Mouse (Mus musculus): Measurements from ENCODE around the gene Naa80.
A peak's percentile ranks its signal among the peaks of the same experiment; 100 is the strongest.
"Not testable (repeated sequence)": the region's sequence is repeated elsewhere in the genome, so short reads cannot be mapped to it uniquely, and the experiment has no call there.

The Naa80 gene

DNA sequence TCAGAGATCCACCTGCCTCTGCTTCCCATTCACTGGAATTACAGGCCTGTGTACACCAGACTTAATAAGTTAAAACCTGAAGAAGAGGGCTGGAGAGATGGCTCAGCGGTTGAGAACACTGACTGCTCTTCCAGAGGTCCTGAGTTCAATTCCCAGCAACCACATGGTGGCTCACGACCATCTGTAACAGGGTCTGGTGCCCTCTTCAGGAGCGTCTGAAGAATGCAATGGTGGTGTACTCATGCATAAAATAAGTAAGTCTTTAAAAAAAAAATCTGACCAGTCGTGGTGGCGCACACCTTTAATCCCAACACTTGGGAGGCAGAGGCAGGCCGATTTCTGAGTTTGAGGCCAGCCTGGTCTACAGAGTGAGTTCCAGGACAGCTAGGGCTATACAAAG is 4.9 kb upstream of the Naa80 start:
- DNase-seq (ENCODE audit: low spot score in 2 of 2), result not testable (repeated sequence)

DNA sequence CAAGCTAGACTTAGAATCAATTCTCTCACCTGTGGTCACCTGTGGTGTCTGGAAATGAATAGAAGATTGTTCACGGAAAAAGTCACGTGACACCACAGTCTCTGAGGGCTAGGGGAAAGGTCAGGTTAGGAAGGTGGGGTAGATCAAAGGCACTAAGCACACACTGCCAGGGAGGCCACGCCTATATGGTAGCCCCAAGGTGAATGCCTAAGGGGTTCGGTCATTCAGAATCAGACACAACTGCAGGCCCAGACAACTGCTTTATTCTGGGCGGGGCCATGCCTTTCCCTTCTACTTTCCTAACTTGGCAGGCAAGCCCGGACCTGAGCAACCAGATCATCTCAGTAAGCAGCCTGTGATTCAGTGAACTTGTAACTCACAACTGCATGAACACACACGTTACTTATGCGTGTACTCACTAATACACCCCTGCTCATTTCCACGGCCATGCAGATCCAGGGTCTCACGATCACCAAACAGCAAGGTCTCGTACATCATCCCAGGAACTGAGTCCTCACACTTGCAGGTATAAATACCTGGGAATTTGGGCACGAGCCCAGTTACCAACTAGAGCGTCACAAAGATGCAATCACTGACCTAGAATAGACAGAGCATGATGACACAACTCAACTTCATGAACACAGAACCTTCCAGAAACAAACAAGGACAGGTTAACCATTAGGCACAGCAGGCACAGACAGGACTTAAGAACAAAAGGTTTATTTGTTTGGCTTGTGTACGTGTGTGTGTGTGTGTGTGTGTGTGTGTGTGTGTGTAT is 2.9 kb upstream of the Naa80 start:
- no peak for DNase-seq (ENCODE audit: low spot score in 2 of 2)

DNA sequence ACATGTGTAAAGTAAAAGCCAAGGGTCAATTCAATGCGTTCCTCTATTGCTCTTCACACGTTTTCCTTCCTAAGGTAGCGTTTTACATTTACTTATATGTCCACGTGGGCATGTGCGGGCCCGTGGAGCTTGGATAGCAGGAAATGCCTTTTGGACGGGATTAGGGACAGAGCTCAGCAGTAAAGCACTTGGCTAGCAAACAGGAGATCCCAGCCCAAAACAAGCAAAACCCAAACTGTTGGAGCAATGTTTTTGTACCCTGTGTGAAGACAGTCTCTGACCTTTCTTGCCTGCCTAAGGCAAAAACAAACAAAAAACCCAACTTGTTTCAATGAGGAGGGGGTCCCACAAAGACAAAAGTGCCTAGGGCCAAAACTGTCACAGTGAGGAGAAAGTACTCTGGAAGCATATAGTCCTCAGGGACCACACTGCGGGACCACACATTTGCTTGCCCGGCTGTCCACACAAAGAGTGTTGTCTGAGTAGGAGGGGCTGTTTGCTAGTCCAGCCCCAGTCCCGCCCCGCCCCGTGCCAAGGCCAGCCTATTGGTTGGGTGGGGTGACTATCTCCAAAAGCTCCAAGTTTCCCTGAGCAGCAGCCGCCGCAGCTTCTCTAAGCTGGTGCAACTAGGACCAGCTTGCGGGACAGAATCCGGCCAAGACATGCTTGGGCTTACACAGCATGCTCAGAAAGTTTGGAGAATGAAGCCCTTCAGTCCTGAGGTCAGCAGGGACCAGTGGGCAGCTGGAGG is 2.2 kb upstream of the Naa80 start, which contains the start of gene Hyal1:
Gene Hyal1, plus strand, starts transcription at position 571 of the 751 bp plus-strand sequence.
- DNase-seq (ENCODE audit: low spot score in 2 of 2), result no peak

DNA sequence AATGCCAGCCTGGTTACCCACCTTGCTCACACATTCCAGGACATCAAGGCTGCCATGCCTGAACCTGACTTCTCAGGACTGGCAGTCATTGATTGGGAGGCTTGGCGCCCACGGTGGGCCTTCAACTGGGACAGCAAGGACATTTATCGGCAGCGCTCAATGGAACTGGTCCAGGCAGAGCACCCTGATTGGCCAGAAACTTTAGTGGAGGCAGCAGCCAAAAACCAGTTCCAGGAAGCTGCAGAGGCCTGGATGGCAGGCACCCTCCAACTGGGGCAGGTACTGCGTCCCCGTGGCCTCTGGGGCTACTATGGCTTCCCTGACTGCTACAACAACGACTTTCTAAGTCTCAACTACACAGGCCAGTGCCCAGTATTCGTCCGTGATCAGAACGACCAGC is 816 bp upstream of the Naa80 start:
- no peak for DNase-seq (ENCODE audit: low spot score in 2 of 2)

DNA sequence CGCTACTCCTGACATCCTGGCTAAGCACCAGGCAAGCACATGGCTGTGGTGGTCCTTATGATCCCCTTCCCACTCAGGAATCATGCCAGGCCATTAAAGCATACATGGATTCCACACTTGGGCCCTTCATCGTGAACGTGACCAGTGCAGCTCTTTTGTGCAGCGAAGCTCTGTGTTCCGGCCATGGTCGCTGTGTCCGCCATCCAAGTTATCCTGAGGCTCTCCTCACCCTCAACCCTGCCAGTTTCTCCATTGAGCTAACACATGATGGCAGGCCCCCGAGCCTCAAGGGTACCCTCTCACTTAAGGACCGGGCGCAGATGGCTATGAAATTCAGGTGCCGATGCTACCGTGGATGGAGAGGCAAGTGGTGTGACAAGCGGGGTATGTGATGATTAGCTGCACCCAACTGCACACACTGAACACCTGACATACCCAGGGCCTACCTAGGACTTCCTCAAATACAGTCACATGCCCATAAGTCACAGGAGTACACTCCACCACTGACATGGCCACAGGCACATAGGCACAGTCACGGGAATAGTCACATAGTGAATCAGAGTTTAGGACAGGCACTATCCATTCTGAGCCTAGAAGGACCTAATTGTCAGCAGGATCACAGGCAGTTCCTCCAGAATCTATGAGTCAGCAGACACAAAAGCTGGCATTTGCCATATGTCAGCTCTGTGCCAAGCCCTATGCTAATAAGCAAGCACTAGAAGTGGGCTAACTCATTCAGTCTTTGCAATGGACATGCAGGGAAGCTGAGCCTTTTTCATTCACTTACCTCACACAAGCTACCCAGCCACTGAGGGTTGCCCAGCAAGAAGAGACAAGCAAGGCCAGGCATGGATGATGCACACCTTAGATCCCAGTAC is 575 bp downstream of the Naa80 start:
- no peak for DNase-seq (ENCODE audit: low spot score in 2 of 2)

DNA sequence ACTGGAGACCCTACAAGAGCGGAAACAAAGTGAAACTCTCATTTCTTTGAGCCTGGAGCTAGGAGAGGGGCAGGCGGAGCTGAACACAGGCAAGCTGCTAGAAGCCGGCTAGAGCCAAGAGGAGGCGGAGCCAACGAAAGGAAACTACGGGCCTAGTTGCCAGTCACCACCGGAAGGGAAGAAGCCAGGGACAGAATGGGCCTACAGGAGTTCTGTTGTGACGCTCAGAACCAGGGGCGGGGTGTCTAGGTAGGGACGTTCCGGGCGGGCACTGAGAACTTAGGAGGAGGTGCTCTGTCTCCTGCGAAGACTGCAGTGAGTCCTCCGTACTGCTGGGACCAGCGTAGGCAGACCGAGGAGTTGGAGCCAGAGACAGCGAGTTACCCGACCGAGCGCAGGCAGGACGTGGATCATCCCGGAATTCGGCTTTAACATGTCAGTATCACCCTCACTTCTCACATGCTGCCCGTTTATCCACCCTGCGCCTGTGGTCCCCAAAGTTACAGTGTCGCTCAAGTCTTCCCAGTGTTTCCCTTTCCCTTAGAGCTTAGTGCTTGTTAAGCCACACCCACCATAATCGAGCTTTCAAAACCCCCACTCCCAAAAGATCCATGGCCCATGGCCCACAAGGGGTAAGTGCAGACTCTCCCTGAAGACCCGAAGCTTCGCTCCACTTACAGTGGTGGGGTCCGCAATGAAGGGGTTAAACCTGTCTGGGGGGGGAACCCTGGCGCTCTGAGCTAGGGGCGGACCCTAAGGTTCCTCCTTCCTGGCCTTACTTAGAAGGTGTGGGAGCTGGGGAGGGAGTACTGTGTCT is 2.0 kb downstream of the Naa80 start, which contains the start of gene Hyal3:
Gene Hyal3, plus strand, starts transcription at position 318 of the 817 bp plus-strand sequence.
- DNase-seq (ENCODE audit: low spot score in 2 of 2), result peak; percentile 82 to 83

DNA sequence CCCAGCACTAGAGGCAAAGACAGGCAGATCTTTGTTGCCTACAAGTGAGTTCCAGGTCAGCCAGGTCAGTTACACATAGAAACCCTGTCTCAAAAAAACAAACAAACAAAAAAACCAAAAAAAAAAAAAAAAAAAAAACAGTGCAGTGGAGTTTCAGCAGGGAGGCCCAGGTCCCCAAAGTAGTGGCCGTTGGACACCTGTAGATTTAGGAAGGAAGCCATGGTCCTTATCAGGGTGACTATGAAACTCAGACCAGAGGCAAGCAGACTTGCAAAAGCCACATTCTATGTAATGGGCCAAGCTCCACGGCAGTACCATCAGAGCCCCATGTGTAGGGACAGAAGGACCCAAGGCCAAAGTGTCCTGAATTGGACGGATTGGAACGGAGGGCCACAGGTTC is 2.9 kb downstream of the Naa80 start:
- no peak for DNase-seq (ENCODE audit: low spot score in 2 of 2)

DNA sequence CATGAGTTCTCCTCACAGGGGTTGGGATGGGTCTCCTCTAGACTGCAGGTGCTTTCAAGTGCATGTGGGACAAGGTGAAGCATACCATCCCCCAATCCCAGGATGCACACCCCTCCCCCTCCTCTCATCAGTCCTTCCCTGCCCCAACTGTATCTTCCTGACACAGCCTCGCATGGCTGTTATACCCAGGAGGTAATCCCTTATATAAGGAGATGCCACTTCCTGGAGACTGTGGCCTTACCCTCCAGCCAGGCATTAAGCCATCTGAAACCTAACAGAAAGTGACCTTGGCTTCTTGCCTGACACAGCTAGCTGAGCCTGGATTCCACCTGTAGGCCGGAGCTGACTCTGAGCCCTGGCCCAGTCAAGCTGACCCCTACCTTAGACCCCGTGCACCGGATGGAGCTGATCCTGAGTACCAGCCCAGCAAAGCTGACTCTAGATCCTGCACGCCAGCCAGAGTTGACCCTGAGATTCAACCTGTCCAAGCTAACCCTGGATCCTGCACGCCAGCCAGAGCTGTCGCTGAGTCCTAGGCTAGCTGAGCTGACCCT is 3.9 kb downstream of the Naa80 start:
- DNase-seq (ENCODE audit: low spot score in 2 of 2), result no peak

DNA sequence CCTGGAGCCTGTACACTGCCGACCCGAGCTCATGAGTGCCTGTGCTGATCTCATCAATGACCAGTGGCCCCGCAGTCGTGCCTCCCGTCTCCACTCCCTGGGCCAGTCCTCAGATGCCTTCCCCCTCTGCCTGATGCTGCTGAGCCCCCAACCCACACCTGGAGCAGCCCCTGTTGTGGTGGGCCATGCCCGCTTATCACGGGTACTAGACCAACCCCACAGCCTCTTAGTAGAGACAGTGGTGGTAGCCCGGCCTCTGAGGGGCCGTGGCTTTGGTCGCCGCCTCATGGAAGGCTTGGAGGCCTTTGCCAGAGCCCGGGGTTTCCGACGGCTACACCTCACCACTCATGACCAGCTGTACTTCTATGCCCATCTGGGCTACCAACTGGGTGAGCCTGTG is 4.5 kb downstream of the Naa80 start:
- DNase-seq (ENCODE audit: low spot score in 2 of 2), result no peak

DNA sequence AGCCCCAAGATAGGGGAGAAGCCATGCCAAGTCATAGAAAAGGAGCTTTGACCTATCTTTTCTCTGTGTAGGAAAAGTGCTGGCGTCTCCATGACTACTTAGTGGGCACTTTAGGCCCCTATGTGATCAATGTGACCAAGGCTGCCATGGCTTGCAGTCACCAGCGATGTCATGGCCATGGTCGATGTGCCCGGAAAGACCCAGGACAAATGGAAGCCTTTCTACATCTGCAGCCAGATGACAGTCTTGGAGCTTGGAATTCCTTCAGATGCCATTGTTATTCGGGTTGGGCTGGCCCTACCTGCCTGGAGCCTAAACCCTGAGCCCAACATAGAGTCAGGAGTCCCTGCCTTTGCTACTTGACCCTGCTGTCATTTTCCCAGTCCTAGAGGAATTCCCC is 7.8 kb downstream of the Naa80 start:
- no peak for DNase-seq (ENCODE audit: low spot score in 2 of 2)

DNA sequence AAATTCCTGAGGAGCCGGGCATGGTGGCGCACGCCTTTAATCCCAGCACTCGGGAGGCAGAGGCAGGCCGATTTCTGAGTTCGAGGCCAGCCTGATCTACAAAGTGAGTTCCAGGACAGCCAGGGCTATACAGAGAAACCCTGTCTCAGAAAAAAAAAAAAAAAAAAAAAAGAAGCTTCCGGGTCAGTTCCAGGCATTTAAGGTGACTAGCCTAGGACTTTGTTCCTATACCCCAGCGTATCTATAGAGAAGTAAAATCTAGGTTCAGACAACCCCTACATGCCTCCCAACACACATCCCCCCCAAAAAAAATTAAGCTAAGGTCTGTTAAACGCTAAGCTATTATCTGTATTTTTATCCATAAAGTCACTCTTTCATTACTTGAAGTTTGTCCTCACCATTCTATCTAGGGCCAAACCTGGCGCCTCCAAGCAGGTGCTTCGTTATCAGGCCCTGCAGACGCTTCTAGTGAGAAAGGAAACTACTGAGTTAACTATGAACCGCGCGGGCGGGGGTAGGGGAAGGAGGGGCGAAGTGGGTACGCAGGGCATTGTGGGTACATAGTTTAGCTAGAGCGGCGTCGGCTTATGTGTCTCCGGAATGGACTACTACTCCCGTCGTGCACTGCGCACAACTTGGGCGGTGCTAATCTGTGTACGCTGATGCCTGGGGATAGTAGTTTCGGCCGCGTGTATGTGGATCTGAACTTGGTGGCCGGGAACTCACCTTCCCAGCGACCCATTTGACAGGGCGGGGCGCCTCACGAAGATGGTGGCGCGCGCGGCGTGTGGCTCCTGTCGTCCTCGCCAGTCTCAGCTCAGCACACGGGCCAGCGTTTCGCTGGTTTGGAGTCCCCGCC is 8.5 kb downstream of the Naa80 start, which contains the start of gene Ifrd2:
Gene Ifrd2, plus strand, starts transcription at position 669 of the 859 bp plus-strand sequence.
- DNase-seq (ENCODE audit: low spot score in 2 of 2), result peak; percentile 93 to 98

DNA sequence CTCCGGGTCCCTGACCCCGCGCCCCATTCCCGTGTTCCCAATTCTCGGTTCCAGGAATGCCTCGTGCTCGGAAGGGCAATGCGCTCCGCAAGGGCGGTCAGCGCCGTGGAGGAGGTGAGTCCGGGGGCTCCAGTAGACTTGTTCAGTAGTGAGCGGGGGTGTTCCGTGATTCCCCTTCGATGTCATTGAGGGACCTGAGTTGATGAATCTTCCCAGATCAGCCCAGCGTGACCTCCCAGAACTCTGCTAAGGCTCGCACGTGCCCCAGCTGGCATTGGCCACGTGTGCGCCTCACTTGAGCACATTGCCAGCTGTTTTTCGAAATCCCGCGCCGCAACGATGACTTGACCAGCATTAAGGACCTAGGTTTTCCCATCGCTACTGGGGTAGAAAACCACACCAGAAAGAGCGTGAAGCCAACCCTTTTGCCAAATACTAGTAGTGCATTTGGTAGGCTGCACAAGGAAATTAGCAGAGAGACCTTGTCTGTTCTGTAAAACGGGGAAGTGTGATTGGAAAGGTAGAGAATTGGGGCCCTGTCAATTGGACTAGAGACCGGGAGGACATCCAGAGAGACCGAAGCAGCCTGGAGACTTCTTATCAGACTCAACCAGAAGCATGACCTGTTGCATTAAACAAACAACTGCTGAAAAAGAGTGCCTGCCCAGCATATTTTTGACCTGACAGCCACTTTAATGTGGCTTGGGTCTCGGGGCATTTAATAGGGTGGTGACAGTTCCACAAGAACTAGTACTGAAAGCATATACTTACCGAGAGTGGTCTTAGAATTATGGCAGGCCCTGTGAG is 9.3 kb downstream of the Naa80 start:
- DNase-seq (ENCODE audit: low spot score in 2 of 2), result no peak

DNA sequence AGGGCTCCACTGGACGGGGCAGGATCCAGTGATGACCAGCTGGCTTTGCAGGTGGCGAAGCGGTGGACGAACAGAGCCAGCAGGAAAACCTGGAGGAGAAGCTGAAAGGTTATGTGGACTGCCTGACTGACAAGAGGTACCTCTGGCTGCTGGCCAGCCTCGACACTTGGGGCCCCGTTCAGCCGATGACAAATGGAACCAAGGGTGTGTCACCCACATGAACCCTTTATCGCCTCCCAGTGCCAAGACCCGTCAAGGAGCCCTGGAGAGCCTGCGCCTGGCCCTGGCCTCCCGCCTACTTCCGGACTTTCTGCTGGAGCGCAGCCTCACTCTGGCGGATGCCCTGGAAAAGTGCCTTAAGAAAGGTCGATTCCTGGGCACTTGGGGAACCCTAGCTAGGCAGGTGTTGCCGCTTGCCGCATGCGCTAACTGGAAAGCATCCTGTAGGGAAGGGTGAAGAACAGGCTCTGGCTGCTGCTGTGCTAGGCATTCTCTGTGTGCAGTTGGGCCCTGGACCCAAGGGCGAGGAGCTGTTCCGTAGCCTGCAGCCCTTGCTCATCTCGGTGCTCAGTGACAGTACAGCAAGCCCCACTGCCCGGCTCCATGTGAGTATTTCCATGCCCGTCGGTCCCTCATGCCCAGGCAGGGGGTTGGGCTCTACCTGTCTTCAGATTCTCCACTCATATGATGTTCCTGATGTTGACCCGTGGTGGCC is 11.5 kb downstream of the Naa80 start:
- DNase-seq (ENCODE audit: low spot score in 2 of 2), result no peak

DNA sequence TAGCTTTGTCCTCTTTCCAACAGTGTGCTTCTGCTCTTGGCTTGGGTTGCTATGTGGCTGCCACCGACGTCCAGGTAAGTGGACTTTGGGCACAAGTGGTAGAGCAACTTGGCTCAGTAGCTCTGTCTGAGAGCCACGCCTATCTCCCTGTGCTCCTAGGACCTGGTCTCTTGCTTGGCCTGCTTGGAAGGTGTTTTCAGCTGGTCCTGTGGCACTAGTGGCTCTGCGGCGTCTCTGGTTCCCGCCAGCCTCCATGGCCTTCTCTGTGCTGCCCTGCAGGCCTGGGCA is 12.0 kb downstream of the Naa80 start:
- DNase-seq (ENCODE audit: low spot score in 2 of 2), result no peak

DNA sequence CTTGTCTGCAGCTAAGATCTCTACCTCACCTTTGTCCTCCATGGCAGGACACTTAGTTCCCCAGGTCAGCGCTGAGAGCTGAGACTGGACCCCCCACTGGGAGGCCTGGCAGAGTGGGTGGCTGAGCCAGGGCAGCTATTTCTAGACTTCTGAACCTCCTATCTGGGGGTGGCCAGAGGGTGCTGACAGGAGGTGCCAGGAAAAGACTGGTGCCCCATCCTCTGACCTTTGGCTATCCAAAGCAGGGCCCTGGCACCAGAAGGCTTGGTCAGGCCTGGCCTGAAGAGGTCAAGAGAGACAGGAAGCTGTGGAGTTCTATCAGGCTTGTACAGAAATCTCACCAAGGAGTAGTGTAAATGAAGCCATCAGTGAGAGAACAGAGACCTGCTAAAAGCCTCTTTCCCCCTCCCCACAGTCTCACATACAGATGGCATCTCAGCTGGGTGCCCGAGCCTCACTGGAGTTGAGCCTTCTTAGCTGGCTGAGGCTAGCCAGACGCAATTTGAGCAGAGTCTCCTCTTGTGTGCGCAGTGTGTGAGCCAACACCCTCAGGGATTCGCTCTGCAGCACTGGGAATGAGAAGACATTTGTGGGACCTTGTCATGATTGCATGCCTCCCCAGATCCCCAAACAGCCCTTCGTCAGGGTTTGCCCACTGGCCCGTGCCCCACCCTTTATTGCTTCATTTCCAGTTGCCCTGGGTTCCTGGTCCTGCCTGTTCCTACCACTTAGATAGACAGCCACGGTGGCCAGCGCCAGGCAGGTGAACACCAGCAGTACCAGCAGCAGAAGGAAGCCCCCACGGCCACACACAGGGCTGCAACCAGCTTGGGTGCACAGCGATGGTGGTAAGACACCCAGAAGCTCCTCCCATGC is 14.7 kb downstream of the Naa80 start:
- DNase-seq (ENCODE audit: low spot score in 2 of 2), result no peak

DNA sequence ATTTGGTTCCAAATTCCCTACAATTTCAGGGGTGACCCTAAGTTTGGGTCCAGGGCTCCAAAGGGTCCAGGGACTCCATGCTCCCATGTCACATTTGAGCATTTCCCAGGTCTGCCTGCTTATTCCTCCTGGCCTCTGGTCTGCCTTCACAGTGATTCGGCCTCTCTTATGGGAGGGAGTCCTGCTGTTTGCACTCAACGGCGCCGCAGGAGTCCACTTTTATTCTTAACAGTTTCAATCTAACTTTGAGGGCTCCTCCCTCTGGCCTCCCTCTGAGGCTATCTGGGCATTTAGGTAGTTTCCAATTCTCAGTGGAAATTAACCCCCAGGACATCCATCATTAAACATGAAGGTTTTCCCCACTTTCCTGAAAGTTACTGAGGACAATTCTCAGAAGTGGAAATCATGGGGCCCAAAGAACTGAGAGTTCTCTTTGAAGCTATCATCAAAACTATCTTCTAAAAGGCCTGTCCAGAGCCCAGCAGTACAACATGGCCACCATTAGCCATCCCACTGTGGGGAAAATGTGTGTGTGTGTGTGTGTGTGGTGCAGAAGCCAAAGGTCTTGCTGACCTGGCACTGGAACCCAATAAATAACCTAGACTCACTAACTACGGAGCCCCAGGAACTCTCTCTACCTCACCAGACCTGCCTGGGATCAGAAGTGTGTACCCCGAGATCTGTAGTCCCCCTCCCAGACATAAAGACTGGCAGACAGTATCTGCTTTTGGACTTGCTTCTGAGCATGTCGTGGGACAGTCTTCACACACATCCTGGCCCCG is 15.8 kb downstream of the Naa80 start:
- DNase-seq (ENCODE audit: low spot score in 2 of 2), result no peak
